Mouse (Mus musculus) E14TG2a.4 (cell line): ENCODE results near the gene Gm37240.

Source experiments
- CTCF ChIP-seq: conservative IDR thresholded peaks from 2 replicates; pipeline ENCODE4 v1.5.1; 2014; ENCODE audit warnings: low read length
- NANOG ChIP-seq: IDR thresholded peaks from 2 replicates; pipeline ENCODE4 v1.6.1; 2014; ENCODE audit warnings: borderline replicate concordance, low read length, mixed read lengths
- POU5F1 ChIP-seq: IDR thresholded peaks from 2 replicates; pipeline ENCODE4 v1.6.1; 2014; ENCODE audit warnings: low read length, borderline replicate concordance

DNA sequence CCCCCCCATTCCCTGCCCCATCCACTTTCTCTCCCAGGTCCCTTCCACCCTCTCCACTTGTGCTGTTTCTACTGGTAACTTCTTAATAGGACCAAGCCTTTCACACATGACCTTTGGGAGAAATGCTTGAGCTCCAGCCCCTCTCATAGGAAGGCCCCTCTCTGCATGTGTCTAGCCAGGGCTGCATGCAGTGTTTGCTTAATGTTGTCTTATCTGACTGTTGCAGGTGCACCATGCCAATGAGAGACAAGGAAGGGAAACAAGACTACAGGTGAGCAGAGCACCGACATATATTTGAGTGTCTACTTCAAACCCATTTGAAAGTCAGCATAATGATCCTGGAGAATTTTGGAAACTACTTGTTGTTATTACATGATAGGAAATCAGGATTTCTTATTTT lies 270.9 kb downstream of the Gm37240 start:
- TF ChIP-seq CTCF: no peak
- TF ChIP-seq POU5F1: no peak
- no peak for TF ChIP-seq NANOG
